Mouse (Mus musculus) c-Kit-positive CD71-negative TER-119-negative erythroid progenitor cells, embryonic 14.5 days (primary cell): ENCODE results near the gene Crat.
"Not testable (repeated sequence)": the region's sequence is repeated elsewhere in the genome, so short reads cannot be mapped to it uniquely, and the experiment has no call there.

Source experiments
- DNase-seq: peaks from one replicate; pipeline ENCODE4 v3.0.0-alpha.2; 2013; ENCODE audit warnings: low read depth

The Crat gene

GRCm38 (mm10) chr2:30440211-30440700 is 24.6 kb upstream of the Crat start:
- no peak for DNase-seq

DNA sequence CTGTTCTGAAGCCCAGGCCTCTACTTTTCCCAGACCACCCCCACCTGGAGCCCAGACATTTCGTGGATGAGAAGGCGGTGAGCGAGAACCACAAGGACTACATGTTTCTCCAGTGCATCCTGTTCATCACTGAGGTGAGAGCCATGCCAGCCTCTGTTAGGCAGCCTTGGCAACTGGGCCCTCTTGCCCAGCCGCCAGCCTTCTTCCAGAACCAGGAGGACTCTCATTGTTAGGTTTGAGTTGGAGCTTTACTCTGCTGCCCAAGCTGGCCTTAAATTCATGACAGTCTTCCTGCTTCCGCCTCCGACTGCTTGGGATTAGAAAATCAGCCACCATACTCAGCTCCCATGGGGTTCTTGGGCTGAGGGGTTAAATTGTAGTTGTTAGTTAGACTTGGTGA is 24.0 kb upstream of the Crat start:
- DNase-seq = no peak

GRCm38 (mm10) chr2:30437791-30438190 is 22.2 kb upstream of the Crat start:
- no peak for DNase-seq

DNA sequence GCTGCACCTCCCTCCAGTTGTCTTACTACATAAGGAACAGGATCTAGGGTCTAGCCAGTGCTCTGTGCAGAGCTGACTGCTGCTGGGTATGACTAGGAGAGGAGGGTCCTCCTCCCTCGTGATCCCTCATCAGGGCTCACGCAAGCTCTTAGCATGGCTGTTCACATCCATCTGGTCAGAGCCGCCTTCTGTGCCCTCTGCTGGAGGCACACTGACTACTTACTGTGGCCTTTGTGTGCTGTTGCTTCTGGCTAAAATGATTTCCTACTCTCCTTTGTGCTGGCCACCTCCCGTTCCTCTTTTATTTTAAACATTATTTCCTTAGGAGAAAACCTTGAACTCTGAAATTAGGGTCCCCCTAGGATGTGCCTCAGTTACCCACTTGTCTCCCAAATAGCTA is 21.2 kb upstream of the Crat start:
- no peak for DNase-seq

DNA sequence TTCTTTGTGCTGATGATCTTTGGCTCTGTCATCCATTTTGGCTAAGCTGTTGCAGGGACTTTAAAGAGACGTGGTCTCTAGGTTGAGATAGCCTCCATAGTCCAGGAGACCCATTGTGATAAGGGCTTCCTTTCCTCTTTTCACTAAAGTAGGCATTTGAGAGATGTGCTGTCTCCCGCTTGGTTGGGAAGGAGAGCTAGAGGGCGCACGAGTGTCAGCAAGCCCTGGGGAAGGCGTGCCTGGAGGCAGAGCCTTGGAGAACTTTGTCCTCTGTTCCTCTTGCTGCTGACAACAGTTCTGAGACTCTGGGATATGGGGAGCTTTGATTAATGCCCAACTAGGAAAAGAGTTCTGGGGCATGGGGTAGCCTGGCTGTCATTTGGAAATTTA is 20.5 kb upstream of the Crat start:
- DNase-seq = no peak

DNA sequence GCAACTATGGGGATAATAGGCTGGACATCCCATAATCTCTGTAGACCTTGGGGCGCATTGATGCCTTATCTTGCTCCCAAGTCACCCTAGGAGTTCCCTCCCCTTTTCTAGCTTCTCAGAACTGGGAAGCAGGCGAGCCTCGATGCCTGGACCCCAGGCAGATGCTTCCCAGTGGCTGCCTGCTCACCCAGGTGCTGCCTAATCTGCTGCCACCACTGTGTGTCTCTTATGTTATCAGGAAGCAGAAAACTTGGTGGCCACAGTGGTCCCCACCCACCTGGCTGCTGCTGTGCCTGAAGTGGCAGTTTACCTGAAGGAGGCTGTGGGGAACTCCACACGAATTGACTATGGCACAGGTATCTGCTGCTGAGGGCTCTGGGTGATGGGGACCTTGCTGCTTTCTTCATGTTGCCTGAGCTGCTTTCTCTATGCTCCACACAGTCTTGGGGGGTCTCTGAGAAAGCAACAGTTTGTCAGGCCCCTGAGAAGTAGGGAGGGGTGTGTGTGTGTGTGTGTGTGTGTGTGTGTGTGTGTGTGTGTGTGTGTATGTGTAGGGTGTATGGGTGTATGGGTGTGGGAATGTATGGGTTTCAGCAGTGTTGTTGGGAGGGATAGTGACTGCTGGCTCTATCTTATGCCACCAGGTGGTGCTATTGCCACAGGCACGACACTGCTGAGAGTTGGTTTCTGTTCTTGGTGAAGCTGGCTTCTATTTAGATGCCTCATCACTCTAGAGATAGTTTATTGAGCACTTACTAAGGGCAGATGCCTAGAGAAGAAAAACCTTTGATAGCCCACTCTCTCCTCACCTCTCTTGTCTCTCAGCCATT is 19.9 kb upstream of the Crat start:
- peak; percentile 67 for DNase-seq

DNA sequence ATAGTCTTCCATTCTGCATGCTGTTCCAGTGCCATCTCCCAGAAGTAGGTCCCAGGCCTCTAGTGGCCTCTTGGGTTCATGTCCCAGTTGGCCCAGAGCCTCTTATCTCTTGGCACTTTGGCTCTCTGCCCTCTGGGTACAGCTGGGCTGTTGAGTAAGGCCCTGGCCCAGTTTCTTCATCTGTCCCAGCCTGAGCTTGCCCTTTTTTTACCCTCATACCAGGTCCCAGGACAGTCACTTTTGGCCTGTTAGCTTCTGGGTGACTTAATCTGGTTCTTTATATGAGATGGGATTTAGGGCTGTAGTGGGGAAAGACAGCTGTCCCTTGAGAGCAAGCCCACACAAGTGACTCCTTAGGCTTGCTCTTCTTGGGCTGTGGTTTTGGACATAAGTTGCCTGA is 13.5 kb upstream of the Crat start:
- no peak for DNase-seq

DNA sequence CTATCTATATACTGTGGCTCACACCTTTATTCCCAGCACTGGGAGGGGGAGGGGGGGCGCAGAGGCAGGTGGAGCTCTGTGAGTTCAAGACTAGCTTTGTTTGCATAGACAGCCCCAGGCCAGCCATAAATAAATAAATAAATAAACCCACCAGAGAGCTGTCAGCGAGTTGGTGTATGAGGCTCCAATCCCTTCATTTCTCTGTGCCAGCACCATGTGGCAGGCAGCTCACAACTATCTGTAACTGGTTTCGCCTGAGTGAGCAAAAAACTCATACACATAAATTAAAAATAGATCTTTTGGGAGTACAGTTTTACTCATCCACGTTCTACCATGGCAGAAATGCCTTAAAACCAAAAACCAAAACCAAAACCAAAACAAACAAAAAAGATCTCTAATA is 5.8 kb upstream of the Crat start:
- DNase-seq = no peak

- no peak for DNase-seq
Observed at GRCm38 (mm10) chr2:30419112-30419511, 3.5 kb upstream of the Crat start.

- no peak for DNase-seq
Observed at GRCm38 (mm10) chr2:30418259-30418658, 2.6 kb upstream of the Crat start.

GRCm38 (mm10) chr2:30417595-30418165 is 2.1 kb upstream of the Crat start:
- DNase-seq = no peak

DNA sequence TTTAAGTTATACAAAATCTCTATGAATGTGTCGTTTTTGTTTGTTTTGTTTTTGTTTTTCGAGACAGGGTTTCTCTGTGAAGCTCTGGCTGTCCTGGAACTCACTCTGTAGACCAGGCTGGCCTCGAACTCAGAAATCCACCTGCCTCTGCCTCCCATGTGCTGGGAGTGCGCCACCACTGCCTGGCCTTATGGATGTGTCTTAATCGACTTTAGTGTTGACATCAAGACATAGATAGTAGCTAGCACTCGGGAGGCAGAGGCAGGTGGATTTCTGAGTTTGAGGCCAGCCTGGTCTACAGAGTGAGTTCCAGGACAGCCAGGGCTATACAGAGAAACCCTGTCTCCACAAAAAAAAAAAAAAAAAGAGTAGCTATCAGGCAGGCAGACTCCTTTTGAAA is 1.5 kb upstream of the Crat start:
- not testable (repeated sequence) for DNase-seq

DNA sequence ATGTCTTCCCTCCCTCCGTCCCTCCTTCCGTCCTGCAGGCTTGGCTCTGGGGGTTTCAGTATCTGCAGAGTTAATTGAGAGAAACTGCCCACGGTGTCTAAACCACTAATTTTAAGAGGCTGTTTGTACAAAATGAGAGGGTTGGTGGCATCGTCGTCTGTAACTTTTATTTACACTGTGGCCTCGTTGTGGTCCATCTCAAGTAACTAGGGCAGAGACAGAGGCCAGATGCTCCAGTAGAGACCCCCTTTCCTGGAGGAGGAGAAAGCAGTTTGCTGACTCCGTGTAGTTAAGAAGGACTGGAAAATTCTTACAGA is 994 bp upstream of the Crat start:
- DNase-seq = no peak

GRCm38 (mm10) chr2:30415936-30416648 is 479 bp upstream of the Crat start, which contains the start of gene Ptpa:
TSS of gene Ptpa (plus strand) at chr2:30416039.
- DNase-seq = peak; percentile 80

- no peak for DNase-seq
Observed at GRCm38 (mm10) chr2:30414681-30415080, 932 bp downstream of the Crat start.

GRCm38 (mm10) chr2:30414101-30414500 is 1.5 kb downstream of the Crat start:
- no peak for DNase-seq

- no peak for DNase-seq
Observed at GRCm38 (mm10) chr2:30413038-30413973, 2.3 kb downstream of the Crat start.

GRCm38 (mm10) chr2:30409454-30410176 is 6.0 kb downstream of the Crat start:
- DNase-seq = no peak

GRCm38 (mm10) chr2:30408452-30409100 is 7.0 kb downstream of the Crat start:
- DNase-seq = no peak

DNA sequence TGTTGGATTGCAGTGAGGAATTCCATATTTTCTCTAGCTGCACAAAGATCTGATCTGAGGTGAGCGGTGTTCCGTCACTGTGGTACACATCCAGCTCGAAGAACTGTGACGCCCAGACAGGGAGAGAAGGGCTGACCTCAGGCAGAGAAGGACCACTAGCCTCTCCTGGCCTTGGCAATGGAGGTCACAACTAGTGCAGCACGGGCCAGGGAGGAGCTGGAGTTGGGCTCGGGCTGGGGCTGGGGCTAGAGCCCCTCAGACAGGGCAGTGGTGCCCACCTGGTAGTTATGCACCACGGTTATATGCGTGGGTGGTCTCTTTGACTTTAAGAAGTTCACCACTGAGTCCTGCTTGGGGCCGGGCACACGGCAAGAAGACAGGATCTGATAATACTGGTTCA is 7.8 kb downstream of the Crat start:
- DNase-seq = no peak

- no peak for DNase-seq
Observed at GRCm38 (mm10) chr2:30407221-30407620, 8.4 kb downstream of the Crat start.
